Mouse (Mus musculus): ENCODE results near the gene C1qtnf7.

C1qtnf7 gene

GRCm38 (mm10) chr5:43515401-43515976 lies at the start of gene C1qtnf7:
TSS of gene C1qtnf7 (plus strand) at chr5:43515538.
- in situ Hi-C loops (cut with MseI, MboI) = no loop called here

- in situ Hi-C loops (cut with MseI, MboI) = no loop called here
These were observed 48.6 kb upstream of the C1qtnf7 start for GRCm38 (mm10) chr5:43466762-43467161.

GRCm38 (mm10) chr5:43467214-43467613 lies 48.1 kb upstream of the C1qtnf7 start:
- in situ Hi-C loops (cut with MseI, MboI) = no loop called here

- in situ Hi-C loops (cut with MseI, MboI) = no loop called here
These were observed 46.4 kb upstream of the C1qtnf7 start for GRCm38 (mm10) chr5:43468937-43469336.

- in situ Hi-C loops (cut with MseI, MboI) = no loop called here
These were observed 37.4 kb upstream of the C1qtnf7 start for GRCm38 (mm10) chr5:43477953-43478352.

GRCm38 (mm10) chr5:43480046-43480445 lies 35.3 kb upstream of the C1qtnf7 start:
- in situ Hi-C loops (cut with MseI, MboI) = no loop called here

GRCm38 (mm10) chr5:43480786-43481185 lies 34.6 kb upstream of the C1qtnf7 start:
- in situ Hi-C loops (cut with MseI, MboI) = no loop called here

GRCm38 (mm10) chr5:43481824-43482223 lies 33.5 kb upstream of the C1qtnf7 start:
- in situ Hi-C loops (cut with MseI, MboI) = no loop called here

GRCm38 (mm10) chr5:43501887-43502286 lies 13.5 kb upstream of the C1qtnf7 start:
- in situ Hi-C loops (cut with MseI, MboI) = no loop called here

GRCm38 (mm10) chr5:43504243-43504786 lies 11.0 kb upstream of the C1qtnf7 start:
- in situ Hi-C loops (cut with MseI, MboI) = no loop called here

GRCm38 (mm10) chr5:43508470-43508869 lies 6.9 kb upstream of the C1qtnf7 start:
- in situ Hi-C loops (cut with MseI, MboI) = no loop called here

- in situ Hi-C loops (cut with MseI, MboI) = no loop called here
These were observed 6.4 kb upstream of the C1qtnf7 start for GRCm38 (mm10) chr5:43508892-43509291.

- in situ Hi-C loops (cut with MseI, MboI) = no loop called here
These were observed 4.2 kb upstream of the C1qtnf7 start for GRCm38 (mm10) chr5:43511126-43511525.

- in situ Hi-C loops (cut with MseI, MboI) = no loop called here
These were observed 1.2 kb downstream of the C1qtnf7 start for GRCm38 (mm10) chr5:43516491-43516890.

- in situ Hi-C loops (cut with MseI, MboI) = no loop called here
These were observed 2.0 kb downstream of the C1qtnf7 start for GRCm38 (mm10) chr5:43517313-43517712.

- in situ Hi-C loops (cut with MseI, MboI) = no loop called here
These were observed 4.6 kb downstream of the C1qtnf7 start for GRCm38 (mm10) chr5:43519905-43520304.

- in situ Hi-C loops (cut with MseI, MboI) = no loop called here
These were observed 6.0 kb downstream of the C1qtnf7 start for GRCm38 (mm10) chr5:43521369-43521768.

GRCm38 (mm10) chr5:43522866-43523265 lies 7.5 kb downstream of the C1qtnf7 start:
- in situ Hi-C loops (cut with MseI, MboI) = no loop called here

- in situ Hi-C loops (cut with MseI, MboI) = no loop called here
These were observed 11.7 kb downstream of the C1qtnf7 start for GRCm38 (mm10) chr5:43526874-43527584.

GRCm38 (mm10) chr5:43530186-43530585 lies 14.8 kb downstream of the C1qtnf7 start:
- in situ Hi-C loops (cut with MseI, MboI) = no loop called here

- in situ Hi-C loops (cut with MseI, MboI) = no loop called here
These were observed 15.5 kb downstream of the C1qtnf7 start for GRCm38 (mm10) chr5:43530886-43531285.

GRCm38 (mm10) chr5:43538322-43539167 lies 23.2 kb downstream of the C1qtnf7 start:
- in situ Hi-C loops (cut with MseI, MboI) = no loop called here

All from mouse trophoblast stem cell (cell line).